Mouse (Mus musculus) adrenal gland, postnatal 25 days (tissue): ENCODE measurements around the gene Agtrap. TPM values are rescaled to one million over a fixed set of nuclear protein-coding genes. Genes with fewer than 3 reads are reported as not detected.

Source experiments
- DNase-seq: peaks from one replicate; pipeline ENCODE4 v3.0.0; 2021; ENCODE audit warnings: mixed read lengths
- total RNA-seq: library from RNA; stranded (reverse); gene quantifications from 2 replicates; pipeline ENCODE4 v1.2.3, GENCODE M21; 2021

Agtrap gene
- total RNA-seq, 1 experiment from 2014 or later, result 117 TPM

DNA sequence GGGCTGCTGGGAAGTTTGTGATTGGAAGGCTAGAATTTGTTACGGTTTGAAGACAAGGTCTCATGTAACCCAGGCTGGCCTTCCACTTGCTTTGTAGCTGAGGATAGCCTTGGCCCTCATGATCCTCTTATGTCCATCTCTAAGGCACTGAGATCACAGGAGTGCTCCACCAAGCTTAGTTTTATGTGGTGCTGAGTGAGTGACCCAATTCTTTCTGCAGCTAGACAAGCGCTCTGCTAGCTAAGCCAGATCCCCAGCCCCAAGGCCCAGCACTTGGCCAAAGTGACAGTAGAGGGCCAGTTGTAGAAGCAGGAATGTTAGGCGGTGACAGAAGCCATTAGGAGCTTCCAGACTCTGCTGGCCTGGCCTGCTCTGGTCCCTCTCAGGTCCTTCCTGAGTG, 16.3 kb upstream of the Agtrap start:
- no peak for DNase-seq

- DNase-seq, result peak; percentile 60
These were observed 14.1 kb upstream of the Agtrap start for GRCm38 (mm10) chr4:148101801-148102527.

GRCm38 (mm10) chr4:148098666-148099065, 10.8 kb upstream of the Agtrap start:
- no peak for DNase-seq

GRCm38 (mm10) chr4:148097936-148098335, 10.1 kb upstream of the Agtrap start:
- no peak for DNase-seq

GRCm38 (mm10) chr4:148095081-148095480, 7.2 kb upstream of the Agtrap start:
- no peak for DNase-seq

- DNase-seq, result no peak
These were observed 6.3 kb upstream of the Agtrap start for GRCm38 (mm10) chr4:148094161-148094560.

- DNase-seq, result peak; percentile 47
These were observed 4.9 kb upstream of the Agtrap start for GRCm38 (mm10) chr4:148092551-148093271.

- no peak for DNase-seq
These were observed 3.4 kb upstream of the Agtrap start for GRCm38 (mm10) chr4:148091181-148091580.

DNA sequence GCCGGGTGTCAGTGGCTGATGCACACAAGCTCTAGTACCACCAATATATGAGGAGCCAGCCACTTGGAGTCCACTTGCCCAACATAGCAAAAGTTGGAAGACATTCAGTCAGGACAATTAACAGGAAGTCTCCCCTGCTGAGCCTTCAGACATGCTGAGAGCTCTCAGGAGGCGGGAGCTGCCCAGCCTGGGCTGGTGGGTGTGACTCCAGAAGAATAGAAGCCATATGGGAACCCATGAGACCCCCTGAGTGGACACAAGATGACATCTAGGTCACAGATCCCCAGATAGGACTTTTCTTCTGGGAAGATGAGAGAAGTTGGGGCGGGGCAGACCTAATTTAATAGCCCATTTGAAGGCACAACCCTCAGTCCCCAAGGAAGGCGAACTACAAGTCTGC, 1.3 kb upstream of the Agtrap start:
- DNase-seq, result no peak

GRCm38 (mm10) chr4:148087091-148087906, 532 bp downstream of the Agtrap start:
- DNase-seq, result peak; percentile 45

DNA sequence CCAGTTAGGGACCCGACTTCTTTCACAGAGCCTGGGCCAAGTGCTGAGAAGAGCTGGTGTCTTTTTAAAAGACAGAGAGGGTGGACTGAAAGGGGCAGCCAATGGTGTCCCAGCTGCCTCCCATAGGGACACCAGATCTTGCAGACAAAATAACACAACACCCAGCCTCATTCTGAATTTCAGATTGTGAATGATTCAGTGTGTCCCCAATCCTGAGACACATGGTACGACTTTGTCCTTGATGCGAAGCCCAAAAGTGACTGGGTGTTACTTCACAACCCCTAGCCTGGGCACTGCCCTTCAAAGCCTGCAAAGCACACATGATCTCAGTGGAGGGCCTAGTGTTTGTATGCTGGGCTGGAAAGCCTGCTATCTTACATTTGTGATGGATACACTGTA, 1.9 kb downstream of the Agtrap start:
- DNase-seq, result peak; percentile 38

DNA sequence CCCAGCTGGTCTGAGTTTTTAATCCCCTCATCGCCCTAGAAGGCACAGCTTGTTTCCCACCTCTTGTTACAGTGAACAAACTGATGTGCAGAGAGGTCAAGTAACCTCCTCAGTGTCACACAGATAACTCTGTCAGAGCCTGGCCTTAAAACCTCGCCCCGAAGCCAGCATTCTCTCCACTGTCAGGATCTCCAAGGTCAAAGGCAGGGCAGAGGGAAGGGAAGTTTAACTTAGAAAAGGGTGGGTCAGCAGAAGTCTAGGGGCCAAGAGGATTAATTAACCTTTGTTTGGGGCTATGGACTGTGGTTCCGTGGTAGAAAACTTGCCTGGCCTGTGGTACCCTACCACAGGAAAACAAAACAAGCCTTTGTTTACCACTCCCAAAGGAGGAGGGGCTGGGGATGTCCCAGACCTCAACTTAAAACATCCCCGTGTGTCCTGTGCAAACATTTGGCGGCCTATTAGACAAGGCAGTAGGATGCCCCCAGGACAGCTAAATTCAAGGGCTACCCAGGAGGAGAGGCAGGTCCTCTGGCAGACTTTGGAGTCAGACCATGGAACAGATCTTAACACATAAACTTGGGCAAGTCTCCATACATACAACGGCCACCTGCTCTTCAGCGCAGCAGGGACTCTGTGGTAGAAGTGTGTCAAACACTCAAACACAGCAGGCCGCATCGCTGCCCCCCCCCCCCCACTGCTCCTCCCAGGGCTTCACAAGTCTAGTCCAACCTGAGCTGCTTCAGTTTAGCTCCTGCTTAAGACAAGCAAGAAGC, 2.5 kb downstream of the Agtrap start:
- peak; percentile 37 for DNase-seq

GRCm38 (mm10) chr4:148084261-148084714, 3.5 kb downstream of the Agtrap start:
- DNase-seq, result peak; percentile 37

DNA sequence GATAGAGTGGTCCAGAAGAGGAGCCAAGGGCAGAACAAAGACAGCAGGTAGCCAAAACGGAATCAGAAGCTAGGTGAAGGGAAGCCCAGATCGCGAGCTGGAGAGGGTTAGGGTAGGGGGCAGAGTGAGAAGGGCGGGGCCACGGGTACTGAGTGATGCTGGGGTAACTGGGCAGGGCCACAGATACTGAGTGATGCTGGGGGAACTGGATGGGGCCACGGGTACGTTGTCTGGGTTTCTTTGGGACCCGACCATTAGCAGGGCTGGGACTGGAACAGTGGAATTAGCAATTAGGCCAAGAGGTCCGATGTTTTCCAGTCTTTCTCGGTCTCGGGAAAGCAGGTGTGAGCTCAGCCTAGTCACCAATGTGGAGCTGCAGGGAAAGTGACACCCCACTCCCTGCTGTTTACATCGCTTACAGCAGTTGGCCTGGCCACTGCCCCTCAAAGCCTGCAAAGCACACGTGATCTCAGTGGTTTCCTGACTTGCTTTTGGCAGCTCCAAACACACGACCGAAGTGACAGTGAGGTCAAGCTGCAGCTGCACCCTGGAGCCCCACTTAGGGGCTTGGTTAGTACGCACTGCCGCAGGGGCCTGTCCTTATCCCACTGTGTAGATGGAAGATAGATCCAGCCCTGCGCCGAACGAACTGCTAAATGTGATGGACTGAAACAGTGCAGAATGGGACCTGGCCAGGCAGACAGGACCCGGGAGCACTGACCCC, 4.5 kb downstream of the Agtrap start:
- DNase-seq, result no peak

- peak; percentile 48 for DNase-seq
These were observed 5.4 kb downstream of the Agtrap start for GRCm38 (mm10) chr4:148082257-148083044.

DNA sequence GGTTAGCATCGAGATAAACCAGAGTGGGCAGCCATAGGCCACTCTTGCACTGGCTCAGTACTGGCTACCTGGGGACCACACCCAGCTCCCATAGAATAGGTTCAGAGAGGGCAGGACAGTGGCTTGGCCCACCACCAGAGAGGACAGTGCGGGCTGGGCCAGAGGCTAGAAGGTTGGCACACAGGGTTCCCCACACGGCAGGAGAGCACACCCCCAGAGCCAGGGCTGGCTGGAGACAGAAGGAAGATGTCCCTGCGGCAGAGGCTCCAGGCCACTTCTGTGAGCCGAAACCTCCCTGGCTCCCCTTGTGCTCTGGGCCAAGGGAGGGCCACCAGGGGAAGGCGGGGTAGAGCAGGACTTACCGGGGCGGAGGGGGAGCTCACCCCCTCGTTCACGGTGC, 6.6 kb downstream of the Agtrap start:
- DNase-seq, result no peak

DNA sequence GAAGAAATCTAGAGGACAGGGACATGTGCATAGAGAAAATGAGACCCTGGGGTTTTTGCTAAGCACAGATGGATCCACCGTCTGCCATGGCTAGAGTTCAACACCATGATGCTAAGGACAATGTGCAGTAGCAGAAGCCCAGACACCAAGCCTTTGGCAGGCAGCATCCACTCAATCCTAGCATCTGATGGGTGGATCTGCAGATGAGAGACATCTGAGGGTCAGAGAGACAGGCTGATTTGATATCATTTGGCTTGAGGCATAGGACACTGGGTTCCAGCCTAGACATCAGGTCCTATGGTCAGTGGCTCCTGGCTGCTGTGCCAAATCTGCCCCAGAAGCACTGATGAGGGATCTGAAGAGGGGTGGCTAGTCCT, 7.2 kb downstream of the Agtrap start:
- DNase-seq, result no peak

DNA sequence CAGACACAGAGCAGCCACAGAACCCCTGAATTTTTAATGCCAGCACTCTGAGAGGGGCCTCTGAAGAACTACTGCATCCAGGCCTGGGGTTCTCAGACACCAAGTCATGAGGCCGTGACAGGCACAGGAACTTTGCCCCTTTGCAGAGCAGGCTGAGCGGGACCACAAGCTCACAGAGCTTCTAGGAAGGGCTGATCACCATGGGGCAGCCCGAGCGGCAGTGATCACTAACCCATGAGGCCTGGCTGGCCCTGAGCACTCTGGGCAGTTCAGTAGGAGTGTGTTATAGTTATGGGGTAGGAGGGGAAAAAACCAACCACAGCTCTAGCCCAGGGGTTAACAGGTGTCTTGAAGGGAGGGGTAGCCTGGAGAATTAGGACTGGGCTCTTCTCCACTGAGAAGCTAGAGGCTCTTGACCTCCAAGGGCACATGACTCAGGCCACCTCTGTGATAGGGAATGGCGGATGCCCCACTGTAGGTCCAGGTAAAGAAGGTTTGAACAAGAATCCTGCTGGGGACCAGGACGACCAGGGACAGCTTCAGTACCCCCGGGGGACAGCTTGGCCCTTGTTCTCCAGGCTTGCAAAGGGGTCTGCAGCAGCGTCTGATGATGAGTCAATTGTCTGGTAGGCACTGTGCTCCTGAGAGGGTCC, 7.8 kb downstream of the Agtrap start:
- DNase-seq, result no peak

GRCm38 (mm10) chr4:148079212-148079611, 8.6 kb downstream of the Agtrap start:
- DNase-seq, result no peak

GRCm38 (mm10) chr4:148075881-148076280, 11.9 kb downstream of the Agtrap start:
- DNase-seq, result no peak
